Mouse (Mus musculus): ENCODE measurements around the gene Mepce.

GRCm38 (mm10) chr5:137822602-137823001 is 35.1 kb upstream of the Mepce start:
- TF ChIP-seq CTCF (IDR thresholded peaks at IDR 0.05; ENCODE audit: low read depth), result no peak
- TF ChIP-seq EP300 (optimal IDR thresholded peaks at IDR 0.05), result no peak
